Mouse (Mus musculus) gonadal fat pad, adult 2 months (tissue): Measurements from ENCODE around the gene Snhg11. TPM values are rescaled to one million over a fixed set of nuclear protein-coding genes. Genes with fewer than 3 reads are reported as not detected.
A peak's percentile ranks its signal among the peaks of the same experiment; 100 is the strongest.
"Not testable (repeated sequence)": the region's sequence is repeated elsewhere in the genome, so short reads cannot be mapped to it uniquely, and the experiment has no call there.

Experiments used
- DNase-seq: peaks from one replicate; pipeline ENCODE4 v3.0.0-alpha.2; 2012; ENCODE audit warnings: low read depth
- polyA plus RNA-seq: library from polyadenylated mRNA; depleted of rRNA; stranded (reverse); fragments of >200 nt; gene quantifications from 2 replicates; pipeline ENCODE4 v1.2.3, GENCODE M21; 2012

The Snhg11 gene
- polyA plus RNA-seq, 1 experiment = 19.4 TPM

DNA sequence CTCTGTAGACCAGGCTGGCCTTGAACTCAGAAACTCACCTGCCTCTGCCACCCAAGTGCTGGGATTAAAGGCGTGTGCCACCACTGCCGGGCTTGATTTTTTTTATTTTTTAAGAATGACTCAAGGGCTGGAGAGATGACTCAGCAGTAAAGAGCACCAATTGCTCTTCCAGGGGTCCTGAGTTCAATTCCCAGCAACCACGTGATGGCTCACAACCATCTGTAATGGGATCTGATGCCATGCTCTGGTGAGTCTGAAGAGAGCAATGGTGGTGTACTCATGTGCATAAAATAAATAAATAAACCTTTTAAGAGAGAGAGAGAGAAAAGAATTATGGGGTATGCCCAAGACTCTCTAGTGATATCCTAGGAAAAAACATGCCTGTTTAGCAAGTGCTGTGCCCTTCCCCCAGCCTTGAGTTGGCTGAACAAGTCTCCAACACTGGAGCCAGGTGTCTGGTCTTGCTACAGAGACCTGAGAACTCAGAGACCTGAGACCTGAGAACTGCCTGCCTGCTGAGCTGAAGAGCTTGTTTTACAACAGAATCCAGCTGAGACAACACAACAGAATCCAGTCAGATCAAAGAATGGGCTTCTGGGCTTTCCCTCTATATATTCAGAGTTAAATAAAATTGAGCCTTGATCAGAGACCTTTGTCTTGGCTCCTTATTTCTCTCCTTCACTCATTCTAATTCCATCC lies 5.8 kb upstream of the Snhg11 start:
- no peak for DNase-seq

DNA sequence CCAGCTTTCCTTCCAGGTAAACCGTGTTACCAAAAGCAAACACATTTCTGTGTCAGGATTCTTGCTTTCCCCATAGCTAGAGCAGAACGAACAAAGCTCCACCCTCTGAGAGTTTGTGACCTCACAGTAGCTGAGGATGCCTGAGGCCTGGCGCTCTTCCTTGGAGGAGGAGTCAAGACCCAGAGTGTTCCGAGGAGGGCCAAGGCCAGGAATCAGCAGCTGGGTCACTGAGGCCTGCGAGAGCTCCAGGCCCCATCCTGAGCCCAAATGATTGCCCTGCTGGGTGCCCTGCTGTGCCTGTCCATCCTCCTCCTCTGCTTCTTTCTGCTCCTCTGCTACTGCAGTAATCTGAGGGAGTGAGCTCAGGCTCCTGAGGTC lies 5.3 kb upstream of the Snhg11 start:
- DNase-seq = no peak

- no peak for DNase-seq
Measured at GRCm38 (mm10) chr2:158373061-158373460, 2.4 kb upstream of the Snhg11 start.

GRCm38 (mm10) chr2:158373516-158373915 lies 1.9 kb upstream of the Snhg11 start:
- DNase-seq = no peak

DNA sequence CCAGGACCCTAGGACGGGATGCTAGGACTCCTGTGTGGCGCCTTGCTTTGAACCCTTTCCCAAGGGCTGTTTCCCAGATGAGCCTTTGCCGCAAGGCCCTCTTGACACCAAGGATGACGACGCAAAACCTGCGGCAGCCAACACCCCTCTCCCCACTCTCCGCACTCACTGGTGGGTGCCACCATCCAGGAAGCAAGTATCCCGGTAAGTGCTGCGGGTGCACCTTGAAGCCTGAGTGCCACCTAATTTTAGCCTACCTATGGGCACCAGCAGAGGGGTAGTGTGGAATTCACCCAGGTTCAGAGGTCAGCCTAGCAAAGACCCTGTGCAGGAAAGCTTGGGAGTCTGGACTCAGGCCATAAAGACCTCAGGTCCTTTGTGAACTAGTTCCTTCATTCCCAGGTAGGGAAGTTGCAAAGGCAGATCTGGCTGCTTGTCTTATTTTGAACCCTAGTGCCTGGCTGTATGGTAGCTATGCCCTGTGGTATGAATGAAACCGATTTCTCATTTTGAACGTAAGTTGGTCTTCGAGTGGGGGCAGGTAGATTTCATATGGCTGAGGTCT lies 767 bp downstream of the Snhg11 start:
- no peak for DNase-seq

- no peak for DNase-seq
Measured at GRCm38 (mm10) chr2:158376798-158377197, 1.4 kb downstream of the Snhg11 start.

DNA sequence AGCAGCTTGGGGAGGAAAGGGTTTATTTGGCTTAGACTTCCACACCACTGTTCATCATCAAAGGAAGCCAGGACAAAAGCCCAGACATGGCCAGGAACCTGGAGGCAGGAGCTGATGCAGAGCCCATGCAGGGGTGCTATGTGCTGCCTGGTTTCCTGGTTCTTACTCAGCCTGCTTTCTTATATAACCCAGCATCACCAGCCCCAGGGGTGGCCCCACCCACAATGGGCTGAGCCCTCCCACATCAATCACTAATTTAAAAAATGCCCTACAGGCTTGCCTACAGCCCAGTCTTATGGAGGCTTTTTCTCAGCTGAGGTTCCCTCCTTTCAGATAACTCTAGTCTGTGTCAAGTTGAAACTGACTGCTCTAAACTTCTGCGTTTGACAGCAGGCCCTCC lies 2.4 kb downstream of the Snhg11 start:
- no peak for DNase-seq

DNA sequence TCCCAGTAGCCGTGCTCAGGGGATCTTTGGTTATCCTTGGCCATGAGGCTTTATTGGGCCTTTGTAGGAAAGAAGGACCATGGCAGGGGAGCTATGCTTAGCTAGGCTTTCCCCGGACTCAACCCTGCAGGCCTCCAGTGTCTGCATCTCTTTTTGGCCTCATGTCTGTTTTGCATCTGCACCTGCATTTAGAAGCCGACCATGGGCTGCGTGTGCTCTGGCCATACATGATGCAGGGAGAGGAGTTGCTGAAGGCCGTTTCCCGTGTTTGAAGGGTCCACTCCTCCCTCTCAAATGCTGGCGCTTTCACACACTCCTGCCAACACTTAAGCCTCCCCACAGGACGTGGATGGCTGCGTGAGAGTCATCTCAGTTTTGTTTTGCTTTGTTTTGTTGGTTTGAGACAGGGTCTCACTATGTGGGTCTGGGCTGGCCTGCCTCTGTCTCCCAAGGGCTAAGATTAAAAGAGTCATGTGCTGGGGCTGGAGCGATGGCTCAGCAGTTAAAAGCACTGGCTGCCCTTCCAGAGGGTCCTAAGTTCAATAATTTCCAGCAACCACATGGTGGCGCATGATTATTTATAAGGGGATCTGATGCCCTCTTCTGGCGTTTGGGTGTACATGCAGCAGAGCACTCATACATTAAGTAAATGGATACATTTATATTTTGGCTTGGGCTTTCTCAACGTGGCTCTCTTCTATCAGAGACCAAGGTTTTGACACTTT lies 4.1 kb downstream of the Snhg11 start:
- no peak for DNase-seq

DNA sequence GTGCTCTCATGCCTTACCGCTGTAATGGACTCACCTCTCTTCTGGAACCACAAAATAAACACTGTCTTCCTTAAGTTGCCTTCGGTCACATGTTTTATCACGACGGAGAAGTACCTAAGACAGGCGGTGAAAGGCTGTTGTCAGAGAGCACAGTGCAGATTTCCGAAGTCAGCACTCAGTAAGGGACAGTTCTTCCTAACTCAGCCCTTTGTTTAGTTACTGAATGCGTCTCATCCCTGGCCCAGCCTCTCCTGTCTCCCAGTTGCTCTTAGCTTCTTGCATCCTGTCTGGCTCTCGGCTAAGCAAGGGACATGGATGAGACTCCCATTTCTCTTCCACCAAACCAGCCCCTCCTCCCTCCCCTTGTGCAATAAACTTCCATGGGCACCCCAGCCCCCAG lies 10.6 kb downstream of the Snhg11 start:
- no peak for DNase-seq

- no peak for DNase-seq
Measured at GRCm38 (mm10) chr2:158389421-158389820, 14.0 kb downstream of the Snhg11 start.

GRCm38 (mm10) chr2:158396369-158396768 lies 20.9 kb downstream of the Snhg11 start:
- DNase-seq = no peak

GRCm38 (mm10) chr2:158397140-158397539 lies 21.7 kb downstream of the Snhg11 start:
- DNase-seq = not testable (repeated sequence)

GRCm38 (mm10) chr2:158402915-158403314 lies 27.5 kb downstream of the Snhg11 start:
- DNase-seq = no peak

DNA sequence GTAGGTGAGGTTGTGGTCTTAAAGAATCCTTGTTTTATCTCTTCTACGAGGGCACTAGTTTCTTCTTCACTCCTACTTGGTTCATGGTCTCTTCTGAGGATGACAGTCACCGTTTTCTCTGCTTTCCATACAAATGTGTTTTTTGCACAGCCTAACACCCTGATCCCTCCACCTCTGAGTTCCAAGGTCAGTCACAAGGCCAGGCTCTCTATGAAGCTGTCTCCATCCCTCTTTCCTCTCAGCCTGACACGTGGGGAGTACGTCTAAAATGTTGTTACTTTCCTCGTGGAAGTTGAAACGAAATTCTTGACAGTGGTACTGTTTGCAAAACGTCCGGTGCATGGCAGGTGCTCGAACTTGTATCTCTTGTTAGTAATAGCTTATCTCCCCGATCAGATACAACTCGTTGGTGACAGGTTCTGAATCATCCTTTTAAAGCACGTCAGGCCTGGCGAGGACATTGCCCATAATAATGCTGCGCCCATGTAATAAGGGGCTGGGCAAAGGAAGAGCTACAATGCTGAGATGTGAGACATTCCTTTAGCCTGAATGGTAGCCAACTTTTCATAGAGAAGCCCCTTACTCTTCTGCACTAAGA lies 33.7 kb downstream of the Snhg11 start:
- DNase-seq = peak; percentile 36

GRCm38 (mm10) chr2:158409595-158410021 lies 34.2 kb downstream of the Snhg11 start, which contains the start of gene Ralgapb:
TSS of gene Ralgapb (plus strand) at chr2:158409848.
- peak; percentile 50 for DNase-seq

GRCm38 (mm10) chr2:158410022-158411014 lies 34.9 kb downstream of the Snhg11 start:
- DNase-seq = no peak

DNA sequence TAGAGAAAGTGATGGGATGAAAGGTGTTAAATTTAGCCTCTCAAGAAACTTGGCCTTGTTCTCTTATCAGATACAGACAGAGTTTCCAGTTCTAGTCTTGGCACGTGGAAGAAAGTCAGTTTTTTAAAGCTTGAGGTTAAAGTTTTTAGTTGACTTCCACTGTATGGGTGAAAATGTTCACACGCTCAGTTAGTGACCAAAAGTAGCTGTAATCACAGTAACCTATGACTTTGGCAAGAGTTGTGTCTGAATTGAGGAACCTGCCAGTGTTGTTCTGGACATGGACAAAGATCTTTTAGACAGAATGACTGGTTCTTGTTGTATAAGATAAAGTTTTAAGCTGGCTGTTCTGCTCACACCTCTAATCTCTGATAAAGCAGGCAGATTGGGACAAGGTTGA lies 37.8 kb downstream of the Snhg11 start:
- no peak for DNase-seq

DNA sequence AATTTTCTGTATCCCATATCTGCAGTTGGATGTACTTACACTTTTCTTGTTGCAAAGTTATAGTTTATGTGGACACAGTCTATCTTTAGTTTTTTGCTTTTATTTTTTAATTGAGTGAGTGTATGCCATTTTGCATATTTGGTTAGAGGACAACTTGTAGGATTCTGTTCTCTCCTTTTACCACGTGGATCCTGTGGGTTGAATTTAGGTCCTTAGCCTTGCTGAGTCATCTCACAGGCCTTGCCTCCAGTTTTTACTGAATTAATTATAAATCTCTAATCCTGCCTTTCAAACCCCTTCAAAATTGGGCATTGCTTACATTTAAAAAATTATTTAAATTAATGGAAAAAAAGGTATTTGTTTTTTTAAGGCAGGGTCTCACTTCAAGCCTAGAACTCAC lies 40.4 kb downstream of the Snhg11 start:
- no peak for DNase-seq

DNA sequence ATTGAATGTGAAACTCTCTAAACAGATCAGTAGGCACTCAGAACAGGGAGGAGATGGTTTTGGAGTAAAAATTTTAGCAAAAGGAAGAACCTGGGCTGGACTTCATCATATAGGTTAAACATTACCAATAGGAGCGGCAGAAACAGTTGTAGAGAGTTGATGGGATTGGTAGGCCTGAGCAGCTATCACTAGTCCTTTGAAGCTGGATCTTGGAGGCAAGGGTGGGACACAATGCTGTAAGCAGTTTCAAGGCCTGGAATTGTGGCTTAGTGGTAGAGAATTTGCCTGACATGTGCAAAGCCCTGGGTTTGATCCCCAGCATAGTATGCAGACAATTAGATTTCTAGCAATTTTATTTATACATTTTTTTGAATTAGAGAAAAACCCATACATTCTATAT lies 43.2 kb downstream of the Snhg11 start:
- DNase-seq = no peak
